Mouse (Mus musculus): ENCODE data around the gene Minpp1. TPM values are rescaled to one million over a fixed set of nuclear protein-coding genes. Genes with fewer than 3 reads are reported as not detected.
"Not testable (repeated sequence)": the region's sequence is repeated elsewhere in the genome, so short reads cannot be mapped to it uniquely, and the experiment has no call there.

Gene Minpp1
- polyA plus RNA-seq (2012; rRNA removed), result 8.8 and 10.5 TPM in 2 replicates

DNA sequence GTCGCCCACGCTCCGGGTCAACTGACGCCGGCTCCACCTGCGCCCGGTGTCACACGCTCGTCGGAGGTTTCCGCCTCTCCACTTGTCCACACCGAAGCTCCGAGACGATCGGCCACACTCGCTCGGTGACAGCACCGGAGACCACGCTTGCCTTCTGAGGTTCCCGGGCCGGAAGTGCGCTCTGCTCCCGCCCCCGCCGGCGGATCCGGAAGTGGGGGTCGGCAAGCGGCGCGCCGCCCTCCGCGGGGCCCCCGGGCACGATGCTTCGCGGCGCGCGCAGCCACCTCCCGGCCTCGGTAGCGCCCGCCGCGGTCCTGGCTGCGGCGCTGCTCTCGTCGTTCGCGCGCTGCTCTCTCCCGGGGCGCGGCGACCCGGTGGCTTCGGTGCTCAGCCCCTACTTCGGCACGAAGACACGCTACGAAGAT lies at the start of gene Minpp1:
Gene Minpp1, plus strand, starts transcription at position 89 of the 425 bp plus-strand sequence.
- H3K36me3 ChIP-seq (ENCODE audit: control insufficient read depth, insufficient read depth, low read length), result no peaks in the 10 kb centered on the region
- no peaks in the 10 kb centered on the region for H3K27me3 ChIP-seq (ENCODE audit: control insufficient read depth, insufficient read depth, low read length)
- H3K4me1 ChIP-seq (ENCODE audit: control insufficient read depth, insufficient read depth, low read length), result peaks cover 2% of the 10 kb centered on the region; the same call in 1 of the 2 replicates
- H3K4me3 ChIP-seq (ENCODE audit: control insufficient read depth, low read depth, low read length), result peak within 1 kb of the TSS; percentile 86
- H3K27ac ChIP-seq (ENCODE audit: control insufficient read depth, insufficient read depth, low read depth, low read length), result peak within 1 kb of the TSS; percentile 59
- TF ChIP-seq CTCF (IDR thresholded peaks at IDR 0.05; ENCODE audit: control insufficient read depth, insufficient read depth, insufficient replicate concordance, low read depth, low read length), result no peak
- peak; percentile 79 for TF ChIP-seq POLR2A (IDR thresholded peaks at IDR 0.05; ENCODE audit: control insufficient read depth, low read depth, low read length)

- no peaks in the 10 kb centered on the region for H3K36me3 ChIP-seq (ENCODE audit: control insufficient read depth, insufficient read depth, low read length)
- TF ChIP-seq CTCF (IDR thresholded peaks at IDR 0.05; ENCODE audit: control insufficient read depth, insufficient read depth, insufficient replicate concordance, low read depth, low read length), result no peak
- TF ChIP-seq POLR2A (IDR thresholded peaks at IDR 0.05; ENCODE audit: control insufficient read depth, low read depth, low read length), result no peak
- H3K27ac ChIP-seq (ENCODE audit: control insufficient read depth, insufficient read depth, low read depth, low read length), result no peak overlapping the region
- H3K27me3 ChIP-seq (ENCODE audit: control insufficient read depth, insufficient read depth, low read length), result no peaks in the 10 kb centered on the region
- H3K4me3 ChIP-seq (ENCODE audit: control insufficient read depth, low read depth, low read length), result no peak overlapping the region
- peaks cover 2% of the 10 kb centered on the region; the same call in 1 of the 2 replicates for H3K4me1 ChIP-seq (ENCODE audit: control insufficient read depth, insufficient read depth, low read length)
Observed at GRCm38 (mm10) chr19:32439356-32439755, 46.2 kb upstream of the Minpp1 start.

DNA sequence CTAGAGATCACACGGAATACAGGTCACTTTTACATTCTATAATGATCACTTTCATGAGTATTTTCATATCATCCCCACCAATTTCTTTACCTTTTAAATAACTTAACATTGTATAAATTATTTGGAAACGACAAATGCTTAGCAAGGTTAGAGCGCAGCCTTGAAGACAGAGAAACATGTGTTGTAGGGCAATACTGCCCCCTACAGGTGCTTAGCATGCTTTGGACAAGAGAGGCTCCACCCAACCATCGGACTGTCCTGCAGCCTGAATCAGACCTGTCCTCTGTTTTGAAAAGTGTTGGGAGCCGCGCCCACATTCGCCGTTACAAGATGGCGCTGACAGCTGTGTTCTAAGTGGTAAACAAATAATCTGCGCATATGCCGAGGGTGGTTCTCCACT lies 44.0 kb upstream of the Minpp1 start:
- Histone ChIP-seq H3K4me1 (ENCODE audit: control insufficient read depth, insufficient read depth, low read length) (peaks cover 2% of the 10 kb centered on the region; the same call in 1 of the 2 replicates), H3K4me3 (ENCODE audit: control insufficient read depth, low read depth, low read length) (no peak overlapping the region), H3K27me3 (ENCODE audit: control insufficient read depth, insufficient read depth, low read length) (no peaks in the 10 kb centered on the region), H3K36me3 (ENCODE audit: control insufficient read depth, insufficient read depth, low read length) (no peaks in the 10 kb centered on the region), H3K27ac (ENCODE audit: control insufficient read depth, insufficient read depth, low read depth, low read length) (no peak overlapping the region)
- TF ChIP-seq CTCF (IDR thresholded peaks at IDR 0.05; ENCODE audit: control insufficient read depth, insufficient read depth, insufficient replicate concordance, low read depth, low read length) (no peak), POLR2A (IDR thresholded peaks at IDR 0.05; ENCODE audit: control insufficient read depth, low read depth, low read length) (no peak)

DNA sequence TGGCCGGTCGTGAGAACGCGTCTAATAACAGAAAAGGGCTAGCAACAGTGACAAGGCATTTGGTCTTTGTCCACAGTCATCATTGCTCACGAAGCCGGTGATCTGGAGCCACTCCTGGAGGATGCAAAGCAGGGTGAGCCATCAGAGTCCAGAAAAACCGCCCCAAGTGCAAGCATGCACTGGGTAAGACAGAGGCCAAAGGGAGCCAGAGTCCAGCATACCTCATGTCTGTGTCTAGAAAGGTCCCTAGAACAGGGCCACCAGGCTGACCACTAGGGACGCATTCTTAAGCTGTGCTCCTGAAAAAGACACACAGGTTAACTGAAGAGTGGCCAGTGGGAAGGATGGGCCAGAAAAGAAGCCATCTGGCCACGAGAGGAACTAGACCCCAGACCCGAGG lies 36.6 kb upstream of the Minpp1 start:
- no peaks in the 10 kb centered on the region for H3K4me1 ChIP-seq (ENCODE audit: control insufficient read depth, insufficient read depth, low read length)
- no peak overlapping the region for H3K27ac ChIP-seq (ENCODE audit: control insufficient read depth, insufficient read depth, low read depth, low read length)
- H3K4me3 ChIP-seq (ENCODE audit: control insufficient read depth, low read depth, low read length), result no peak overlapping the region
- no peak for TF ChIP-seq POLR2A (IDR thresholded peaks at IDR 0.05; ENCODE audit: control insufficient read depth, low read depth, low read length)
- TF ChIP-seq CTCF (IDR thresholded peaks at IDR 0.05; ENCODE audit: control insufficient read depth, insufficient read depth, insufficient replicate concordance, low read depth, low read length), result no peak
- H3K27me3 ChIP-seq (ENCODE audit: control insufficient read depth, insufficient read depth, low read length), result no peaks in the 10 kb centered on the region
- no peaks in the 10 kb centered on the region for H3K36me3 ChIP-seq (ENCODE audit: control insufficient read depth, insufficient read depth, low read length)

DNA sequence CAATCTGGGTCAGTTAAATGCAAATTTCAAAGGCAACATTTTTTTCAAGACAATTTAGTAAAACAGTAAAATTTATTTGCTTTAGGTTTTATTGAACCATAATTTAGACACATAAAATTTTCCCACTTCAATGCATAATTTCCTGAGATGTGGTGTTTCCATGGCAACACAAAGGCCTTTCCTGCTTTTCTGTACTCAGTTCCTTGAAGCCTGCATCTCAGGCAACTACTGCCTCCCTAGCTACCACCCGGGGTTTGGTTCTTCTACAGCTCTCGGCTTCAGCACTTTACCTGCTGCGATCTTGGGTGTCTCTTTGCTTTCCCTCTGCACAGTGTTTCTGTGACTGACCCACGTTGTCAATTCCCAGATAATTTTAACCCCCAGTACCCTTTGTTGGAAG lies 33.3 kb upstream of the Minpp1 start:
- H3K4me1 ChIP-seq (ENCODE audit: control insufficient read depth, insufficient read depth, low read length), result no peaks in the 10 kb centered on the region
- H3K4me3 ChIP-seq (ENCODE audit: control insufficient read depth, low read depth, low read length), result no peak overlapping the region
- no peaks in the 10 kb centered on the region for H3K36me3 ChIP-seq (ENCODE audit: control insufficient read depth, insufficient read depth, low read length)
- H3K27ac ChIP-seq (ENCODE audit: control insufficient read depth, insufficient read depth, low read depth, low read length), result no peak overlapping the region
- no peak for TF ChIP-seq CTCF (IDR thresholded peaks at IDR 0.05; ENCODE audit: control insufficient read depth, insufficient read depth, insufficient replicate concordance, low read depth, low read length)
- TF ChIP-seq POLR2A (IDR thresholded peaks at IDR 0.05; ENCODE audit: control insufficient read depth, low read depth, low read length), result no peak
- H3K27me3 ChIP-seq (ENCODE audit: control insufficient read depth, insufficient read depth, low read length), result no peaks in the 10 kb centered on the region

DNA sequence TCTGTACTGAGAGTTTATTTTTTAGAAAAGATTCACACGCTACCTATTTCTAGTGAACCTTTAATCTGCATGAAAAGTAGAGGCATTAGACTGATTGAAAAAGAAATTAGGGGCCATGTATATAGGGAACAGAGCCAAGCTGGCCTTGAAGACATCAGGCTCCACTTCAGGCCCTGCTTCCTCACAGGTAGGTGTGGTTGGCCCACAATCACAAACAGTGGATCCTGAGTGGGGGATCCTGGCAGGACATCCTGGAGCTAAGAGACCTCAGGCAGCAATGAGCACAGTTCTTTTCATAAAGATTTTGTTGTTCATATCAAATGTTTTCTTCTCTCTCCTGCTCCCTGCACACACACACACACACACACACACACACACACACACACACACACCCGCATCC lies 28.8 kb upstream of the Minpp1 start:
- H3K36me3 ChIP-seq (ENCODE audit: control insufficient read depth, insufficient read depth, low read length), result no peaks in the 10 kb centered on the region
- no peak overlapping the region for H3K27ac ChIP-seq (ENCODE audit: control insufficient read depth, insufficient read depth, low read depth, low read length)
- no peaks in the 10 kb centered on the region for H3K4me1 ChIP-seq (ENCODE audit: control insufficient read depth, insufficient read depth, low read length)
- no peak for TF ChIP-seq CTCF (IDR thresholded peaks at IDR 0.05; ENCODE audit: control insufficient read depth, insufficient read depth, insufficient replicate concordance, low read depth, low read length)
- H3K27me3 ChIP-seq (ENCODE audit: control insufficient read depth, insufficient read depth, low read length), result no peaks in the 10 kb centered on the region
- H3K4me3 ChIP-seq (ENCODE audit: control insufficient read depth, low read depth, low read length), result no peak overlapping the region

DNA sequence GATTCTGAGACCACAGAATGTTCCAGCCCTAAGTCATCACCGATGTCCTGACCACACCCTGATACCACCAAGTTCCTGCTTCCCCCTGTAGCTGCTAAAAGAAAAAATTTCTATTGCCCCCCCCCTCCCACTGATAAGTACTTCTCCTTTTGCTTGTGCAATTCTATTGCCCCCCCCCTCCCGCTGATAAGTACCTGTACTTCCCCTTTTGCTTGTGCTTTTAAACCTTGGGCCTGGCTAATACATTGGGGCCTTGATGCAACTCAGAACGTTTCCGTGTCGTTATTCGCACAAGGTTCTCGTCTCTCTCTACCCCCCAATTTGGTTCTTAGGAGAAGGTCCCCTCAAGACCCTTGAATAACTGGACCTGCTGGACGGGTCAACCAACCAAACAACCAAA lies 27.9 kb upstream of the Minpp1 start:
- H3K4me1 ChIP-seq (ENCODE audit: control insufficient read depth, insufficient read depth, low read length); H3K27ac ChIP-seq (ENCODE audit: control insufficient read depth, insufficient read depth, low read depth, low read length); H3K36me3 ChIP-seq (ENCODE audit: control insufficient read depth, insufficient read depth, low read length); H3K27me3 ChIP-seq (ENCODE audit: control insufficient read depth, insufficient read depth, low read length); H3K4me3 ChIP-seq (ENCODE audit: control insufficient read depth, low read depth, low read length): not testable (repeated sequence)

- H3K36me3 ChIP-seq (ENCODE audit: control insufficient read depth, insufficient read depth, low read length), result no peaks in the 10 kb centered on the region
- no peak for TF ChIP-seq POLR2A (IDR thresholded peaks at IDR 0.05; ENCODE audit: control insufficient read depth, low read depth, low read length)
- no peak for TF ChIP-seq CTCF (IDR thresholded peaks at IDR 0.05; ENCODE audit: control insufficient read depth, insufficient read depth, insufficient replicate concordance, low read depth, low read length)
Observed at GRCm38 (mm10) chr19:32463037-32463436, 22.5 kb upstream of the Minpp1 start.

More at GRCm38 (mm10) chr19:32463037-32463436, 22.5 kb upstream of the Minpp1 start:
- no peak overlapping the region for H3K27ac ChIP-seq (ENCODE audit: control insufficient read depth, insufficient read depth, low read depth, low read length)
- no peaks in the 10 kb centered on the region for H3K4me1 ChIP-seq (ENCODE audit: control insufficient read depth, insufficient read depth, low read length)
- H3K27me3 ChIP-seq (ENCODE audit: control insufficient read depth, insufficient read depth, low read length), result no peaks in the 10 kb centered on the region
- no peak overlapping the region for H3K4me3 ChIP-seq (ENCODE audit: control insufficient read depth, low read depth, low read length)
